Mouse (Mus musculus): ENCODE results near the gene Abracl.

DNA sequence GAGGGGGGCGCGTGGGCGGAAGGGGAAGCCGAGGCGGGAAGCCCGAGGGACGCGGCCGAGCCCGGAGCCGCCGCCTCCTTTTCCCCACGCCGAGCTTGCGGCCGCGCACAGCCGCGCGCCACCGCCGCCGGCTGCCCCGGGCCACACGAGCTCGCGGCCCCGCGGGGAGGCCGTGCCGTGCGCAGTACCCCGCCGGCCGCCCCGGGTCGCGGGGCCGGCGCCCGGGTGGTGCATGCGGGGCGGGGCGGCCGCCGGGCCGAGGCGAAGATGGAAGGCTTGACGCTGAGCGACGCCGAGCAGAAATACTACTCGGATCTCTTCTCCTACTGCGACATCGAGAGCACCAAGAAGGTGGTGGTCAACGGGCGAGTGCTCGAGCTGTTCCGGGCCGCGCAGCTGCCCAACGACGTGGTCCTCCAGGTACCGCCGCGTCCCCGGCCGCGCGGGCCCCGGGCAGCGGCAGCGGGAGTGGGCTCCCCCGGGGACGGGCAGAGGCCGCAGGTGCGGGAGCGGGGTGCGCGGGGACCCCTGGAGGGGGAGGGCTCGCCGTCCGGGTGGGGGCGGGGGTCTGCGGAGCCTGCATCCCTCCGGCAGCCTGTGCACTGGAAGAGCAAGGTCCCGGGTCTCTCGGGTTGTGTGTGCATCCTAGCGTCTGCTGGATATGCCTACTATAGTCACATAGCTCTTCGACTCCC is 32.8 kb upstream of the Abracl start, which contains the start of gene Reps1:
- TF ChIP-seq TAL1 (IDR thresholded peaks at IDR 0.05; ENCODE audit: low read length): no peak
- TF ChIP-seq GATA1 (IDR thresholded peaks at IDR 0.05; ENCODE audit: low read length): no peak
